Mouse (Mus musculus): ENCODE results near the gene Trim40.
A peak's percentile ranks its signal among the peaks of the same experiment; 100 is the strongest.

Gene Trim40

GRCm38 (mm10) chr17:36890073-36890903, at the start of gene Trim40:
Trim40 (minus strand) TSS chr17:36890123.
- DNase-seq, result no peak

DNA sequence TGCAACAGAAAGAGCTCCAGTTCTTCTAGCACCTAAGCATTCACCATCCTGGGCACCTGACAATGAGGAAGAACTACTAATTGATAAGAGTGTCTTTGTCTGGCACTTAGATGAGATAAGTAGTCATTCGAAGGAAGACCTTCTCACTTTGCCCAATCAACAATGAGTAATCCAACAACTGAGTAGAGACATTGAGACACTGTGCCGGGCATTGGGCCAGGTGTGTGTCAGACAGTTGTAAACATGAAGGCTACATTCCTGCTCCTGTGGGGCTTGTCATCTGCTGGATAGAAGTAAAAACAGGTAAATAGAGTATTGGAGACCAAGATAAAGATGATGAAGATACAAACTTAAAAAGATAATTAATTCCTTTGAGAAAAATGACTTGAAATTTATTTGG, 48.1 kb upstream of the Trim40 start:
- no peak for DNase-seq

GRCm38 (mm10) chr17:36931806-36932205, 41.9 kb upstream of the Trim40 start:
- DNase-seq, result no peak

GRCm38 (mm10) chr17:36931130-36931529, 41.2 kb upstream of the Trim40 start:
- DNase-seq, result no peak

DNA sequence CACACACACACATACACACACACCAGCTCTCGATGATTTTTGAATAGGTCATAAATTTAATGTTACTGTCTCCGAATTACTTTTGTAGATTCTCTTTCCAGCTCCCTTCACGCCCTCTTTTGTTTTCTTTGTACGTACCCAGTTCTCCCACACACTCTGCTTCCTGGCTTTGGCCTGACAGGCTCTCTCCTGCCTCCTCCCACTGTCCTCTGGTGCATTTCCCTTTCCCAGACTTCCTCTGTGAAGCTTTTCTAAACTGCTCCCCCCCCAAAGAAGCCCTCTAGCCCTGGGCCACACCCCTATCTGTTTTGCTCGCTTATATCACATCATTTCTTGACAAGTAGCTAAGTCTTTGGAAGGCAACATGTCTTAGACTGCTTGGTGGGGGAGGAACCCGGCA, 40.3 kb upstream of the Trim40 start:
- no peak for DNase-seq

- no peak for DNase-seq
These were observed 39.5 kb upstream of the Trim40 start for GRCm38 (mm10) chr17:36929236-36929932.

- no peak for DNase-seq
These were observed 37.7 kb upstream of the Trim40 start for GRCm38 (mm10) chr17:36927496-36928120.

- no peak for DNase-seq
These were observed 33.6 kb upstream of the Trim40 start for GRCm38 (mm10) chr17:36923491-36923890.

GRCm38 (mm10) chr17:36922715-36923114, 32.8 kb upstream of the Trim40 start:
- no peak for DNase-seq

DNA sequence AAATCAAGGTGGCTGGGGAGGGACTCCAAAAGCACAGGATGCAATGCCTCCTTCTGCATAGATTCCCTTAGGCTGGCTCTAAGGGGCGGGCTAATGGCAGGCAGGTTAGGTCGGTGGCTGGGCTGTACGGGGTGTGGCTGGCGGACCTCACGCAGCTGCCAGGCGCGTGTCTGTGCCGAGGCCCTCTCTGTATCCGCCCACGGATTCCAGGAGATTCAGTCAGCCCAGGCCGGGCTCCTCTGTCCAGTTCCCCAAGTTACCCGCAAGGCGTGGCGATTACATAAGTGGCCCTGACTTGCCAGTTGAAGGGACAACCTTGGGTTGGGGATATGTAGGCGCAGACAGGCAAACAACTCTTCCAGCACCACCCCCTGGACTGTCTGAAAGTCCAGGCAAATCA, 30.3 kb upstream of the Trim40 start:
- DNase-seq, result no peak

GRCm38 (mm10) chr17:36915076-36915475, 25.2 kb upstream of the Trim40 start:
- peak; percentile 79 for DNase-seq

DNA sequence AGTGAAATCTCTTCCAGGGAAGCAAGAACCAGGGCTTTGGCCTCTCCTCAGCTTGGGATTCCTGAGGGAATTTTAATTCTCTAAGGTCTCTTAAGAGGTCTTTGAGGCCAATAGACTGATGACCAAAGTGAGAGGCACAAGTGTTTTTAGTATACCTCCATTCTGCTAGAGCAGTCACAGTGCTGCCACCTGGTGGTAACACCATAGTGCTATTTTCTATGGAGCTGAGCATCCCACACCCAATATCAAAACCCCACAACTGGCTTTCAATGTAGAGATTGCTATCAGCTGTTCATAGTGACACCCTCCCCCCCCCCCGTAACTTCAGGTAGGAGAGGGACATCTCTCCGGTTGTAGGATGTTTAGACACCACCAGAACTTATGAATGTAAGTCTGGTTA, 24.2 kb upstream of the Trim40 start:
- DNase-seq, result peak; percentile 87

DNA sequence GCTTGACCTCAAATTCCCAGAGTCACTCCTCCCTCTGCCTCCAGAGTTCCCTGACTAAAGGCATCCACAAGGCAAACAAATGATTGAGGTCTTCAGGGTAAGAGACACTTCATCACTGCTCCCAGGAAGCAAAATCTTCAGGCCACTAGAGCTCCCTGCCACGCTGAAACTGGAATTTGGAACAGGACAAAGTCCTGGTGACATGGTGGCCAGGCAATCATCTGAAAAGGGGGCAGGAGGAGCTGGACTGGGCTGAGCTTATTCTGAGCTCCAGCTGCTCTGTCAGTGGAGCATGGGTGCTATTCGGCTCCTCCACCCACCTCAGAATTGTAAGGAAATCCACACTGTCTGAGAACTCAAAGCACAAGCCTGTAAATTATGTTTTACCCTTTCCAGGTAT, 22.1 kb upstream of the Trim40 start:
- no peak for DNase-seq

GRCm38 (mm10) chr17:36909802-36910201, 19.9 kb upstream of the Trim40 start:
- no peak for DNase-seq

DNA sequence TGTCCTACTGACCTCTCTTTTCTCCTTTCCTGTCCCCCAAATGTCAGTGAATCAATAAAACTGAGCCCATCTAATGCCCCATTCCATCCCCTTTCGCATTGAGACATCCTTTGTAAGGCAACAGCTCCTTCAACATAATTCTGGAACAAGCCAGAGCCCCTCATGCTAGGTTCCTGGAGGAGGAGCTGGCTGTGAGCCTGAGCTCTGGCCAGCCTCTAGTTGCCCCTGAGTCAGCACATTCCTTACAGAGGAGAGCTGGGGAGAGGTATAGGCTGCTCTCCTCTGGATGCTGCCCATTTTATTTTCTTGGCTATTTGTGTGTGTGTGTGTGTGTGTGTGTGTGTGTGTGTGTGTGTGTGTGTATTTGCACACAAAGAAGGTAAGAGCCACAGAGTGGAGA, 18.3 kb upstream of the Trim40 start:
- DNase-seq, result no peak

DNA sequence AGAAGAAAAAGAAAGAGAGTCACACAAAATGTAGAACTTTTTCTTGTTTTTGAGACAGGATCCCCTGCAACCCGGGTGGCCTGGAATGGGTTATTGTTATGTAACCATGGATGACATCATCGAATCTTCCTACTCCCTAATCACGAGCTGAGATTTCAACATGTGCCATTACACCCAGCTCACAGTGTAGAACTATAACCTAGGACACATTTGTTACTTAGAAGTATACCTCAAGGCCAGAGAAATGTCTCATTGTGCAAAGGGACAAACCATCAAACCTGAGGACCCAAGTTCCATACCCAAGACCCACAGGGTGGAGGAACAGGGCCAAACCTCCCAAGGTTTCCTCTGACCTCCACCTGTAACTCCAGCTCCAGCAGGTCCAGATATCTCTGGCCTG, 13.7 kb upstream of the Trim40 start:
- no peak for DNase-seq

DNA sequence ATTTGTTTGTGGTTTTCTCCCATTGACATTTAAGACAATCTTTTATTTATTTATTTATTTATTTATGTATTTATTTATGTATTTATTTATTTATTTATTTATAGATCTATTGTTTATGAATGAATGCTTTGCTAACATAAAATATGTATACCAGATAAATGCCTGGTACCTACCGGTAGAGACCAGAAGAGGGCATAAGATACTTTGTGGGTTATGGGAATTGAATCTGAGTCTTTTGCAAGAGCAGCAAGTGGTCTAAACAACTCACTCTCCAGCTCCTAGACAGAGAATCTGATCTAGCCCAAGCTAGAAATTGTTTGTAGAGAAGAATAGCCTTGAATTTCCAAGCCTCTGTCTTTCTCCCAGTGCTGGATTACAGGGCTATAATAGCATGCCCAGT, 10.8 kb upstream of the Trim40 start:
- DNase-seq, result no peak

- no peak for DNase-seq
These were observed 10.1 kb upstream of the Trim40 start for GRCm38 (mm10) chr17:36900001-36900400.

DNA sequence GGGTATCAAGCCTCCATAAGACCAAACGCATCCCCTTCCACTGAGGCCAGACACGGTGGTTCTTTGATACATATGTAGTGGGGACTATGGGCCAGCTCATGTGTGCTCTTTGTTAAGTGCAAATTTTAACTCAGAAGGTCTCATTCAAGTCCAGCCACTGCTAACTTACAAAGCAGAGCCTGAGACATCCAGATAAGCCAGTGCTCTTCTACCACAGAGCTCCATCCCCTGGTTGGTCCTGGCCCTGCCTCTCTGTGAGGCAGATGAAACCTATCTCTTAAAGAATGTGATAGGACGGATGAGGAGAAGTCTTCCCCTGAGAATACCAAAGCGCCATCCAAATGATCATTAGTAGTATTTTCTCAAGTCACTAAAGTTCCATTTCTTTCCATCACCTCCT, 9.5 kb upstream of the Trim40 start:
- DNase-seq, result no peak

DNA sequence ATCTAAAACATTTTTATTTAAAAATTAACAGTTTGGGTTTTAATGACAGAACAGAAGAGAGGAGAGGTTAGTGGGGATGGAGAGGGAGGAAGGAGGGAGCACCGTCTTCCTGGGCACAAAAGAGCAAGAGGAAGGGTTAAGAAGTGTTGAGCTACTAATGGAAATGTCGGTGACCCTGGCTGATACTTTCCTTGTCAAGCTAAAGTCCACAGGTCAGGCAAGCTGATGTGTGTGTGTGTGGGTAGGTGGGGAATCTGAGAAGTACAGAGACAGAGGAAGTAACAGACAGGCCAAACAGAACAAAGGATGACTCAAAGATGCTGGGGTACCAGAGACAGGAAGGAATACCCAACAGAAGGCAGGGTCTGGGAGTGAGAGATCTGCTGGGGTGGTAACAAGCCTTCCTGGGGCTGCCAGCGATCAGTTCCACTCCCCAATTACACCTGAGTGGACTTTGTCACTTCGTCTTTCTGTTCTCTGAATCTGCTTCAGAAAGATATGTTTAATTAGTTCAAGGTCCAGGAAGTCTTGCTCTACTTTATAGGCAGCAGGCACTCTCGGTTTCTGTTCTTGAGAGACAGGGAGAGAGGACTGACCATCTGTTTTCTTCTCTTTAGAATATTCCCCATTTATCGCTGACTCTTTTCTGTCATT, 7.8 kb upstream of the Trim40 start, which contains the start of gene Trim31:
Trim31 (plus strand) TSS at position 567 of the 654 bp plus-strand sequence.
- DNase-seq, result no peak

DNA sequence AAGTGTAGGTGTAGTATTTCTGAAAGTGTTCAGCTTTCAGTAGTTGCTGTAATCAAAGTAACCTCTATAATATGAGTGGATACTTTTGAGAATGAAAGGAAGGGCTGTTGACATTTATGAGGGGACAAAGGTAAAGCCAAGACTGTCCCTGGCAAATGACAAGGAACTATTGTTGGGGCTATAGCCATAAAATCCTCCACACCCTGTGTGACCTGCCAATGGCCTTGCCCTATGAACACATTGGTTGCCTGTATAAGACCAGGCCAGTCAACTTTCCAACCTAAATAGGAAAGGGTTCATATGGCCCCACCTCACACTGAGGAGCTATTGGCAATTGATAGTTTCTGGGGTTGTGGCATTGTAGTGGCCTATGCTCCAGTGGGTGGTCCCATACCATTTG, 7.1 kb upstream of the Trim40 start:
- no peak for DNase-seq

- peak; percentile 26 for DNase-seq
These were observed 6.7 kb upstream of the Trim40 start for GRCm38 (mm10) chr17:36896583-36896982.

GRCm38 (mm10) chr17:36893387-36893786, 3.5 kb upstream of the Trim40 start:
- no peak for DNase-seq

Measured in right cerebral cortex, postnatal 14 days (tissue).